Mouse (Mus musculus): Measurements from ENCODE around the gene Rad54l. TPM values are rescaled to one million over a fixed set of nuclear protein-coding genes. Genes with fewer than 3 reads are reported as not detected.

Gene Rad54l
- polyA plus RNA-seq, 1 experiment from 2014 or later, result 10.5 TPM

GRCm38 (mm10) chr4:116088510-116089249 lies 34.8 kb downstream of the Rad54l start:
- Histone ChIP-seq H3K4me2 (ENCODE audit: low read length) (no peak overlapping the region), H3K27me3 (ENCODE audit: control insufficient read depth, insufficient read depth, low read length) (no peaks in the 10 kb centered on the region), H3K9ac (replicated peaks; ENCODE audit: low read length) (no peak overlapping the region), H3K9me3 (ENCODE audit: control insufficient read depth, low read length) (no peaks in the 10 kb centered on the region), H3K4me1 (ENCODE audit: control insufficient read depth, insufficient read depth, low read length) (no peaks in the 10 kb centered on the region), H3K36me3 (ENCODE audit: control insufficient read depth, insufficient read depth, low read length) (peaks cover 84% of the 10 kb centered on the region), H3K4me3 (replicated peaks; ENCODE audit: low read depth, low read length) (no peak overlapping the region), H3K27ac (replicated peaks; ENCODE audit: low read depth, low read length) (no peak overlapping the region)
- whole genome bisulfite sequencing, result 89% methylated on average over 23 of the region's 23 CpGs
- no peak for ATAC-seq (ENCODE audit: low FRiP score, low TSS enrichment)
- no peak for DNase-seq

GRCm38 (mm10) chr4:116077240-116078095 lies 46.0 kb downstream of the Rad54l start:
- Histone ChIP-seq H3K4me1 (ENCODE audit: control insufficient read depth, insufficient read depth, low read length) (peaks cover 25% of the 10 kb centered on the region), H3K27me3 (ENCODE audit: control insufficient read depth, insufficient read depth, low read length) (no peaks in the 10 kb centered on the region), H3K27ac (replicated peaks; ENCODE audit: low read depth, low read length) (no peak overlapping the region; the same call in 1 of the 2 replicates), H3K9ac (replicated peaks; ENCODE audit: low read length) (peak overlapping the region; percentile 95), H3K4me2 (ENCODE audit: low read length) (peak overlapping the region; percentile 93), H3K4me3 (replicated peaks; ENCODE audit: low read depth, low read length) (peak overlapping the region; percentile 96), H3K36me3 (ENCODE audit: control insufficient read depth, insufficient read depth, low read length) (peaks cover 23% of the 10 kb centered on the region), H3K9me3 (ENCODE audit: control insufficient read depth, low read length) (no peaks in the 10 kb centered on the region)
- ATAC-seq (ENCODE audit: low FRiP score, low TSS enrichment) (no peak), DNase-seq (no peak)
- WGBS, result 62% methylated on average over 3 of the region's 3 CpGs

DNA sequence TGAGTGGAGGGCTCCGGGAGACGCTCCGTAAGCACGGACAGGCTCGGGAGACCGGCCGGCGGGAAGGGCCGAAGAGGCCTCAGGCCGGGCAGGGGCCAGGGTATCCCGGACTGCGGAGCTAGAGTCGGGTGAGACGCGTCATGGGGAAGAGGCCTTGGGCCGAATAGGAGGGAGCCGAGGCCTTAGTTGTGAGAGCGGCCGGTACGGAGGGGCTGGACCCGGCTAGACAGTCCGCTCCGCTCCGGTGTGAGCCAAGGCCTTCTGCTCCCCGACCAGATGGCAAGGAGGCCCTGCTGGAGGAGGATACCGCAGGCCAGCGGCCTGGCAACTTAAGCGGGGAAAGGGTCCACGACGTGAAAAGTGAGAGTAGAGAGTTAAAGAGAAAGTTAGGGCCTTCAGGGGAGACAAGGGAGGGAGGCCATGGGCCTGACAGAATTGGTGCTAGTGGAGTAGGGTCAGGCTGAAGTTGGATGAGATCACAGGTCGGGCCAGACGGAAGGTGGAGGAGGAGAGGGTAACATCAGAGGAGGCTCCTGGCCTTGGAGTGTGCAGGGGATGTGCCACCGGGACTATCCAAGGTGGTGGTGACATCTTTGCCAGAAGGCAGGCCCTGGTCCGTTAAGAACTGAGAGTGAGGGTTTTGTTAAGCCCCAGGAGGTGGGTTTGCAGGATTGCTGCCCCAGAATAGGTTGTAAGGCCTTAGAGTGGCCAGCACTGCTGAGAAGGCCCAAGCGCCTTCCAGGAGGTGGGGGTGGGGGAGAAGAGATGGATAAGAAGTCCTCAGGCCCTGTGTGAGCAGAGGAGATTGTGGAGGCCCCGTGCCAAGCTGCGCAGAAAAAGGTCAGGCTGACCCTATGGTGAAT lies 46.9 kb downstream of the Rad54l start:
- Histone ChIP-seq H3K27ac (replicated peaks; ENCODE audit: low read depth, low read length) (peak overlapping the region; percentile 96), H3K9ac (replicated peaks; ENCODE audit: low read length) (peak overlapping the region; percentile 95), H3K9me3 (ENCODE audit: control insufficient read depth, low read length) (no peaks in the 10 kb centered on the region), H3K4me1 (ENCODE audit: control insufficient read depth, insufficient read depth, low read length) (peaks cover 25% of the 10 kb centered on the region), H3K4me2 (ENCODE audit: low read length) (peak overlapping the region; percentile 93), H3K36me3 (ENCODE audit: control insufficient read depth, insufficient read depth, low read length) (peaks cover 16% of the 10 kb centered on the region), H3K4me3 (replicated peaks; ENCODE audit: low read depth, low read length) (peak overlapping the region; percentile 96), H3K27me3 (ENCODE audit: control insufficient read depth, insufficient read depth, low read length) (no peaks in the 10 kb centered on the region)
- DNase-seq, result peak; percentile 48
- WGBS, result 2% methylated on average over 37 of the region's 37 CpGs
- ATAC-seq (ENCODE audit: low FRiP score, low TSS enrichment), result peak; percentile 12; the same call in 1 of the 2 replicates

DNA sequence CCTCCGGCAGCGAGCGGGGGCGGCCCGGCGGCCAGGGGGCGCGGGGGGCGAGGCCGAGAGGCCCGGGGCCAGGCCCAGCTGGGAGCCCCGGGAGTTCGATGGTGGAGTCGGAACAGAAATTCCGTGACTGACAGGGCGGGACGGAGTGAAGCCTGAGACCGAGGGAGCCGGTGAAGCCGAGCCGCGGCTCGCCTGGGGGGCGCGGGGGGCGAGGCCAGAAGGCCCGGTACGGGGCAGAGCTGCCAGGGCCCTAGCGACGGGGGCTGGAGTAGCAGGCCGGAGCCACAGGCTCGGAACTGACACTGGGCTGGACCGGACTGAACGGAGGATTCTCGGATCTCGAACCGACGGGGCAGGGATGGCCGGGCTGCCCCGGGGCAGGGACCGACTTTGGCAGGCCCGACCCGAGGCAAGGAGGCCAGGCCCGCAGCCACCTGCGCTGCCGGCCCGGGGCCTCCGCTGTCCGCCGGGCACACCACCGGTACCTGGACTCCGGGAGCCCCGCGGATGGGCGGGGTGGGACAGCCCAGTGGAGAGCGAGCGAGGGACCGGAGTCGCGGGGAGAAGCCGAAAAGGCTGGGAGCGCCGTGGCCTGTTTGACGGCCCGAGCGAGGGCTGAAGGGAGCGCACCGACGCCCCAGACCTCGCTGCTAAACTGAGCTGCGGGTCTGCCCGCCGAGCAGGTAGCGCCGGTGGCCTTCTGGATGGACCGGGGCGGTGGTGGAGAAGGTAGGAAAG lies 47.7 kb downstream of the Rad54l start:
- WGBS, result under 1% methylated on average over 73 of the region's 77 CpGs

GRCm38 (mm10) chr4:116074861-116075620 lies 48.4 kb downstream of the Rad54l start, which contains the start of the genes Uqcrh and Lrrc41:
Uqcrh (minus strand) TSS chr4:116075071.
Lrrc41 (plus strand) TSS chr4:116075269.
- Histone ChIP-seq H3K27ac (replicated peaks; ENCODE audit: low read depth, low read length) (peak within 1 kb of the TSS; percentile 96), H3K4me2 (ENCODE audit: low read length) (peak within 1 kb of the TSS; percentile 93), H3K36me3 (ENCODE audit: control insufficient read depth, insufficient read depth, low read length) (peaks cover 4% of the 10 kb centered on the region), H3K27me3 (ENCODE audit: control insufficient read depth, insufficient read depth, low read length) (no peaks in the 10 kb centered on the region), H3K9ac (replicated peaks; ENCODE audit: low read length) (peak within 1 kb of the TSS; percentile 95), H3K4me1 (ENCODE audit: control insufficient read depth, insufficient read depth, low read length) (peaks cover 25% of the 10 kb centered on the region), H3K9me3 (ENCODE audit: control insufficient read depth, low read length) (no peaks in the 10 kb centered on the region), H3K4me3 (replicated peaks; ENCODE audit: low read depth, low read length) (peak within 1 kb of the TSS; percentile 96)
- DNase-seq (peak; percentile 98), ATAC-seq (ENCODE audit: low FRiP score, low TSS enrichment) (peak; percentile 94)
- WGBS, result under 1% methylated on average over 55 of the region's 55 CpGs

More for the DNA sequence above, 47.7 kb downstream of the Rad54l start:
- peak overlapping the region; percentile 93 for H3K4me2 ChIP-seq (ENCODE audit: low read length)
- H3K27ac ChIP-seq (replicated peaks; ENCODE audit: low read depth, low read length), result peak overlapping the region; percentile 96
- H3K4me1 ChIP-seq (ENCODE audit: control insufficient read depth, insufficient read depth, low read length), result peaks cover 25% of the 10 kb centered on the region
- DNase-seq (peak; percentile 77), ATAC-seq (ENCODE audit: low FRiP score, low TSS enrichment) (peak; percentile 77)
- H3K27me3 ChIP-seq (ENCODE audit: control insufficient read depth, insufficient read depth, low read length), result no peaks in the 10 kb centered on the region
- H3K9ac ChIP-seq (replicated peaks; ENCODE audit: low read length), result peak overlapping the region; percentile 95
- H3K36me3 ChIP-seq (ENCODE audit: control insufficient read depth, insufficient read depth, low read length), result peaks cover 8% of the 10 kb centered on the region
- H3K9me3 ChIP-seq (ENCODE audit: control insufficient read depth, low read length), result no peaks in the 10 kb centered on the region
- peak overlapping the region; percentile 96 for H3K4me3 ChIP-seq (replicated peaks; ENCODE audit: low read depth, low read length)

DNA sequence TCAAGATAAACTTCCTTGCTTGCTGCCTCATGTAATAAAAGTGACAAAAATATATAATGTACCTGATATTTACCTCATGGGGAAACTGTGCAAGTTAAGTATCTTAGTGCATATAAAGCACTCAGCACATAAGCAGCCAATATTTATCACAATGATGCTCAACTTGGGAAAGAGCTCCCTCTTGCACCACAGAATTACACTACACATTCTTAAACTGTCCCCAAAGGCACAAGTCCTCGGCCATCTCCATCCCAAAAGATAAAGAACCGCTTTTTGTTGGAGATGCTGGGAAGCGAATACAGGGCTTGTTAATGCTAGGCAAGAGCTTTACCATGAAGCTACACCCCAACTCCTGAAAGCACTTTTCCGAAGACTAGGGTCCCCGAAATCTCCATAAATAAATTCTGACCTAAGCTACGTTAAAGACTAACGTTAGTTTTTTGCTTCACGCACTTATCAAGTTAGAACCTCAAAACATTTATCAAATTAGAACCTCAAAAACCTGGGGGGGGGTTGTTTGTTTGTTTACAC lies 49.3 kb downstream of the Rad54l start:
- no peaks in the 10 kb centered on the region for H3K9me3 ChIP-seq (ENCODE audit: control insufficient read depth, low read length)
- H3K27ac ChIP-seq (replicated peaks; ENCODE audit: low read depth, low read length), result no peak overlapping the region
- H3K36me3 ChIP-seq (ENCODE audit: control insufficient read depth, insufficient read depth, low read length), result peaks cover 11% of the 10 kb centered on the region
- ATAC-seq (ENCODE audit: low FRiP score, low TSS enrichment) (no peak), DNase-seq (peak; percentile 56)
- H3K4me1 ChIP-seq (ENCODE audit: control insufficient read depth, insufficient read depth, low read length), result peaks cover 25% of the 10 kb centered on the region
- WGBS, result 3% methylated on average over 8 of the region's 8 CpGs
- H3K9ac ChIP-seq (replicated peaks; ENCODE audit: low read length), result peak overlapping the region; percentile 95
- H3K4me3 ChIP-seq (replicated peaks; ENCODE audit: low read depth, low read length), result peak overlapping the region; percentile 96
- no peaks in the 10 kb centered on the region for H3K27me3 ChIP-seq (ENCODE audit: control insufficient read depth, insufficient read depth, low read length)
- H3K4me2 ChIP-seq (ENCODE audit: low read length), result peak overlapping the region; percentile 93

DNA sequence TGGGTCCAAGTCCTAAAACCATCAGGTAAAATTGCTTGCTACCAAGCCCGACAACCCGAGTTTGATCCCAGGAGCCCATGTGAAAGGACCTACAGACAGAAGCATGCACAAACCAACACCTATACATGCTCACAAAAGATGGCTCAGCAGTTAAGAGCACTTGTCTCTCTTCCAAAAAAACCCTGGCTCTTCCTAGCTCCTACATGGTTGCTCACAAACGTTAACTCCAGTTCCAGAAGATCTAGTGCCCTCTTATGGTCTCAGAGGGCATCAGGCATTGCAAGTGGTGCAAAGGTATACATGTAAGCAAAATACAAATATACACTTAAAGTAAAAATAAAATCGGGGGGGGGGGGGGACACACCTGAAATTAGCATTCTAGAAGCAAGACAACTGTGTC lies 50.3 kb downstream of the Rad54l start:
- H3K4me3 ChIP-seq (replicated peaks; ENCODE audit: low read depth, low read length), result no peak overlapping the region
- ATAC-seq (ENCODE audit: low FRiP score, low TSS enrichment), result no peak
- peak; percentile 23 for DNase-seq
- WGBS, result 56% methylated on average over 4 of the region's 4 CpGs
- H3K9ac ChIP-seq (replicated peaks; ENCODE audit: low read length), result no peak overlapping the region
- peaks cover 25% of the 10 kb centered on the region for H3K4me1 ChIP-seq (ENCODE audit: control insufficient read depth, insufficient read depth, low read length)
- peak overlapping the region; percentile 93 for H3K4me2 ChIP-seq (ENCODE audit: low read length)
- no peaks in the 10 kb centered on the region for H3K27me3 ChIP-seq (ENCODE audit: control insufficient read depth, insufficient read depth, low read length)
- H3K27ac ChIP-seq (replicated peaks; ENCODE audit: low read depth, low read length), result no peak overlapping the region
- H3K9me3 ChIP-seq (ENCODE audit: control insufficient read depth, low read length), result no peaks in the 10 kb centered on the region
- H3K36me3 ChIP-seq (ENCODE audit: control insufficient read depth, insufficient read depth, low read length), result peaks cover 22% of the 10 kb centered on the region

All from midbrain, embryonic 14.5 days (tissue).